Mouse (Mus musculus) ovary, postnatal 36 days (tissue): ENCODE results near the gene Ankrd28.

Source experiments
- DNase-seq: peaks from one replicate; pipeline ENCODE4 v3.0.0; 2022; ENCODE audit warnings: low spot score, mixed read lengths

Gene Ankrd28

DNA sequence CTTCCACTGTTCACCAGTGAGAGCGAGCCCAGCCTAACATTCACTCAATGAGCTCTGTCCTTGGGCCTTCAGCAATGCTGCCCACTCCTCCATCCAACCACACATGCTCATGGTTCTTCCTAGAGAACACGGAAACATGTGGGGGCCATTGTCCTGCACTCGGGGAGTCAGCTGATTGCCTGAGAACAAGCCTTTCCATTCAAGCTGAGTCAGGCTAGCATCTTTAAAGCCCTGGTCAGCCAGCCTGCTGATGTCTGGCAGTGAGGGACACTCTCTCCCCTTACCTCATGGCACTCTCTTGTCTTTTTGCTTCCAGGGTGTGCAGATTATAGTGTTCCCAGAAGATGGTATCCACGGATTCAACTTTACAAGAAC is 164.9 kb downstream of the Ankrd28 start:
- no peak for DNase-seq

- no peak for DNase-seq
These were observed 165.4 kb downstream of the Ankrd28 start for GRCm38 (mm10) chr14:31664903-31665565.

DNA sequence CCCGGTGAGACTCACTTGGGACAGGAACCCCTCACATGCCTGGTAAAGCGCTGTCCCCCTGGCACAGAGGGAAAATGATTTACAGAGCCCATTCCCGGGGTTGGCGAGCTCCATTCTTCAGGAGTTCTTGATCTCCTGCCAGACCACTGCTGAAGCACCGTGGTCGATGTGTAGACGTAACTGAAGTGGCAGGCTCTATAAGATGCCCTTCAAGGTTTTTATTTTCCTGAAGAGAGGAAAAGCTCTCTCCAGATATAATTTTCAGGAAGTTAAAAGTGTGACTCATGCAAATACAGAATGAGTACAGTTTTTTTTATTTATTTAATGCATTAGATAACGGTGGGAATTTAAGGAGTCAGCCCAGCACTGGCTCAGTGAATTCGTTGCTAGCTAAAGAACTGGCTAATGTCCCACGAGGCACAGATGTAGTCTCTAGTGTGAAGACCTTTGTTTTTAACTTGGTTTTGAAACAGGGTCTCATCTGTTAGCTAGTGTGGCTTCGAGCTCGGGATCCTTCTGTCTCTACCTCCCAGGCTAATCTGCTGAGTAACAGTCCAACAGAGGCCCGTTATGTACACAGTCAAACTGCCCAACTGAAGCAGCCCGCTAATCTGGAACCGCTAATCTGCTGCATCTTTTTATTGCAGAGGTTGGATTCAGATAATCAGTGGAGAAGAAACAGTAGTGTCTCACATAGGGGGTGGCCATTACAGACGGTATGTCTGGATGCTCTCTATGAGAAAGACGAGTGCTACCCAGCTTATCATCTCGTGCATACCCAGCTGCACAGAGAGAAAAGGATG is 166.2 kb downstream of the Ankrd28 start:
- DNase-seq: no peak

DNA sequence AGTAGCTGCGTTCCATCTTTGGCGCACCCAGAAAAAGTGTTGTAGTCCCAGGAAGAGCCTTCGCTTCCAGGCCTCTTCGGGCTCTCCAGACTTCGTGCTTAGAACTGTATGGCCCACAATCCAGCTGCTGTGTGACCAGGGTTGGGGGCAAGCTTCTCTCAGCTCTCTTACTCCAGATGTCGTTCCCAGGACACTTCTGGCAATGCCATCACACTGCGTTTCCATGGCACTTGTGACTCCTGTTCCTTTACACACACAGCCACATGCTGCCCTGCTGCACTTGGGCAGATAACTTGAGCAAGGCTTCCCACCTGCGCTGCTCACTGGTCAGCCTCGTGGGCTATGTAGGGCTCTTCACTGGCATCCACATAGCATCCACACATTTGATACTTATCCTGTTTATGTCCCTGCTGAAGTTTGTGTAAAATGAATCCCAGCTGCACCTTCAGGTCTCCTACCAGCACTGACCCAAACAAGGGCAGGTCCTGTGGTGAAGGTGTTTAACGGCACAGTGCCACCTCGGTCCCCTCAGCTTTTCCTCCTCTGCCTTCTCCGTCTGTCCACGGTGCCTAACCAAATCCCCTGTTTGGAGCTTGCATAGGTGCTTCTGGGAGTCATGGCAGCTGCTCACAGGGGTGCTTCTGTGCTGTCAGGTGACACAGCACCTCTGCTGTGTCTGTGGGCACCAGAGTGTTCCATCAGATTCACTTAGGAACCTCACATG is 166.9 kb downstream of the Ankrd28 start:
- DNase-seq: no peak

DNA sequence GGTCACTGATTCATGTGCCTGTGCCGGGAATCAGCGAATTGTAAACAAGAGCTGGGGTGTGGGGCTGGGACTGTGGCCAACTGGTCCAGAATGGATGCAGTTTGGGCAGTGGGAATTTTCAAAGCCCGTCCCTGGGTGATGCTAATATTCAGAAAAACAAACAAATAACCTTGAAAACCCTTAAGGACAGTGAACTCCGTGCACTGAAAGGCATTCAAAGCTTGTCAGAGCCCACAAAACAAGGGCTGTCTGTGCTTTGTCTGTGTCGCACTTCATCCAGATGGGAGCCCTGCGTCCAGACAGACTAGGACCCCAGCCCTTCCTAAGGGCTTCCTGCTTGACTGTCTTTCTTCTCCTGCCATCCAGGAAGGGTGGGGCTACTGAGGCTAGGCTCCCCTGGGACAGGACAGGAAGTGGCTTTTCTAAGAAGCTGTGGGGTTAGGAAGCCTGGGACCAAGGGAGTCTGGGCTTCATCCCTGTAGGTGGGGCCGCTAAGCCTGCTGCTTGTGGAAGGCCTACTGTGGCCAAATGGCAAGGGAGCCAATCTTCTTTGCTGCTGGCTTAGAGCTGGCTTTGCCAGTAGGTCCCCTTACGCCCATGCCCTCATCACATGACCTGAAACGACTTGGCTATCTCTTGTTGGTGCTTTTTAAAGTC is 167.8 kb downstream of the Ankrd28 start:
- peak; percentile 52 for DNase-seq

DNA sequence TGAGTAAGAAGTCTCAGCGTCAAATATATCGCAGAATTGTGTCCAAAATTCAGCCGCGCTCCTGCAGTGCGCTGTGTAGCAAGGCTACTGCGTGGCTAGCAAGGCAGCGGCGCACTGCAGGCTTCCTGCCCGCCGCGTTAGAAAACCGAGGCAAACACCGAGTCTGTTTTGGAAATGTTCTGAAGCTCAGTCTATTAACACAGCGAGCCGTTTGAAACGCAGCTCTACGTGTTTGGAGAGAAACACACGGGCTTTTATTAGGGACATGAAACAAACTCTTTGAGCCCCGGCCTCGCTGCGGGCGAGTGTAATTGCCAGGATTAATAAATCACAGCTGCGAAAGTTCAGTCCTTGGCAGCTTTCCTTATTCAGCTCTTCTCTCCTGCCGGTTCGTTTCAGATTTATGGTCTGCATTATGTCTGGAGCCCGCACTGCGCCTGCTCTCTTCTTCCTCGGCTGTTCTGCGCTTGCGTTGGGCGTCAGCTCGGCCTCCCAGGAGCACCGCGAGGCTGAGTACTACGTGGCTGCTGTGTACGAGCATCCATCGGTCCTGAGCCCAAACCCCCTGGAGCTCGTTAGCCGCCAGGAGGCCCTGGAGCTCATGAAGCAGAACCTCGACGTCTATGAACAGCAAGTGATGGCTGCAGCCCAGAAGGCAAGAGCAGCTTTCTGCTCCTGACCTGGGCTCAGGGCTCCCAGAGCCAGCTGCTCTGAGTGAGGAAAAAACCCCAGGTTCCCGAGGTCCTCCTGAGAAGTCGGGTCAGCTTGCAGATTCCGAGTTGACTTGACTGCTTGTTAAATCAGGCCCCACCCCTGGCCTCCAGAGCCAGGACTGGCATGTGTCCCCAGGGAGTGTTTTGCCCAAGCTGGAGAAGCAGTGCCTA is 168.5 kb downstream of the Ankrd28 start:
- DNase-seq: peak; percentile 82

DNA sequence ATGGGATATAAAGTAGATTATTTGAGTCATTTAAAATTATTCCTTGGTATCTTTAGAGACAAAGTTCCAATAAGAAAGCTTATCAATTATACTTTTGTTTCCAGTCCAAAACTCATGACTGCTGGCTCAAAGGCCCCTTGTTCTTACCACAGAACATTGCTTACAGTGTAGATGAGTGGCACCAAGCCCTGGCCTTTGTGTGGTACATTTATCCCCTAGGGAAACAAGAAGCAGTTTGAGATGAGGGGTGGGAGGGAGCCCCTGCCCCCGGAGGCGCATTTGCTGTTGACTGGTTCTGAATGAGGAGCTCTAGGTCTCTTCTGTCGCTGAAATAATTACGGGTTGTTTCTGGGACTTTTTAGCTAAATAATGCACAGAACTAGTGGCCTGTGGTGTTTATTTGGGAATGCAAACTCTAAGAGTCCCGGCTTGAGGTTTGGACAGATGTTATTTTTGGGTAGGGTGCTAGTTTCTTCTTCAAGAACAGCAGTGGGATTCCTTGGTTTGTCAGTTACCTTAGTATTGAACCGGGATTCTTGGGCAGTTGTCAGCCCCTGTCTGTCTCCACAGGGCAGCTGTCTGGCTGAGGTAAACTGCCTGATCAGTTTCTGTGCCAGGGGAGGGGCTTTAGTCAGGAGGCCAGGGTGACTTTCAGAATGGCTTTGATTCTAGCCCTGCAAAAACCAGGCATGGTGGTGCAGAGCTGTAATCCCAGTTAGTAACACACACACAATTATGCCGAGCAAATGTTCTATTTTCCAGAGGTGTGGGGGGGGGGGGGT is 169.9 kb downstream of the Ankrd28 start:
- no peak for DNase-seq

GRCm38 (mm10) chr14:31659501-31660181 is 170.8 kb downstream of the Ankrd28 start:
- peak; percentile 39 for DNase-seq

DNA sequence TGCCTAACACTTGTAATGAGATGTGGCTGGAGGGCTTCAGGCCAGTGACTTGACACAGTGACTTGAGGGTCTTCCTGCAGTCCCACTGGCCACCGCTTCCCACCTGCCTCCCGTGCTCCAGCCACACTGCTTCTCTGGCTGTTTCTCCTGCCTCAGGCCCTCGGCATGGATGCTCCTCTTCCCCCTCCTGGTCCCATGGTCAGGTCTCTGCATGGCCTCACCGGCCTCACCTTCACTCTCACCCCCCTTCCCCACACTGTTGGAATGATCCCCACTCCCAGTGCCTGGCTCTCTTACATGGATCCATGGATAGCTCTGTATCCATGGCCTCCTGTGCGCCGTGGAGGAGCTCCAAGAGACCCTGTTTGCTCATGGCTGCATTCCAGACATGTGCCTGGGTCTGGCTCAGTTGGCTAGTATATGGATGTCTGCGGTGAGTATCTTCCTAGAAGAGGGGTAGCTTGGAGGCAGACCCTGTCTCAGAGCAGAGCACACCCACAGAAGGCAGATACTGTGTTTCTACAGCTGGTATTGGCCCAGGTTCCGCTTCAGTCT is 172.2 kb downstream of the Ankrd28 start:
- no peak for DNase-seq

- peak; percentile 61 for DNase-seq
These were observed 173.4 kb downstream of the Ankrd28 start for GRCm38 (mm10) chr14:31656857-31657645.

GRCm38 (mm10) chr14:31656386-31656785 is 174.1 kb downstream of the Ankrd28 start:
- no peak for DNase-seq

GRCm38 (mm10) chr14:31655406-31655805 is 175.0 kb downstream of the Ankrd28 start:
- DNase-seq: no peak

GRCm38 (mm10) chr14:31654816-31655215 is 175.6 kb downstream of the Ankrd28 start:
- DNase-seq: peak; percentile 28

DNA sequence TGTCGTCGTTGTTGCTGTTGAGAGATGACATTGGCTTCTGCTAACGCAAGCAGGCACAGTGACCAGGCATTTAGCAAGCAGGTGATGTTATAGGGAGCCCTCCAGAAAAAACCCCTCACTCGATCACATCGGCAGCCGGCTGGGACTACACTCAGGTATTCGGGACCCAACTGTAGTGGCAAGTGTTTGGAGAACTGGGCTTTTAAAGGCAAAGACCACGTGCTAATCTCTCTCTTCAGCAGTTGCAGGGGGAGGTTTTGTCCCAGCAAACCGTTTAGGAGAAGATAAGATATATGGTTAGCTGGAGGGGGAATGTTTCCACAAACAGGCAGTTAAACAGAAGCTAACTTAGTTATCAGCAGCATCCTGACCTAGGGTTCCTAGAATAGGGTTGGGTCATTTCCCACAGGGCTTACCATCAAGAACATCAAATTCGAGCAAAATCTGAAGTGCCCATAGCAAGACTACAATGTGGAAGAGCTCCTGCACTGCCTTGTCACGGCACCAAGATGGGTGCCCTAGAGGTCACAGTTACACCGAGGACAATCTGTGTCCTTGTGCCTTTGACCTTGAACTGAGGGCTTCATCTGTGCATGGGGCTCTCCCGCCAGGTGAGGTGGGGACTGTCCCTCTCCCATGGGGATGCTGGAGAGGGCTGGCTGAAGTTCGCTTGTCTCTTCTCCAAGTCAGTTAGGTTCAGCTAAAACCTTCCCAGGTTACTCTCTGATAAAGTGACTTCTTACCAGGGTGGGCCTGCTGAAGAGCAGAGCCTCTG is 177.2 kb downstream of the Ankrd28 start:
- DNase-seq: no peak

DNA sequence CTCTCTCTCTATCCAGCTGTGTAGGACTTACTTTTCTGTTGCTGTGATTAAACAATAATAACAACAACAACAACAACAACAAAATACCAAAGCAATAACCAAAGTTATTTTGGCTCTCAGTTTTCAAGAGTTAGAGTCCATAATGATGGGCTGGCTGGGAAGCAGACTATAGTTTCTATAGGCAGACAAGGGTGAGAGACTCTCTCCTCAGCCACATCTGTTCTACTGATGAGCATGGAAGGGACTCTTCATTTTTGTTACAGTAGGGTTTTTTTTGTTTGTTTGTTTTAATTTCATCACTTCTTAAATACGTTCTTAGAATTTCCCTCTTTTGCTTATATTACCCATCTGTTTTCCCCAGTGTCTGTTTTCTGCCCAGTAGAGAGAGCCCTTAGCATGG is 177.8 kb downstream of the Ankrd28 start:
- no peak for DNase-seq

DNA sequence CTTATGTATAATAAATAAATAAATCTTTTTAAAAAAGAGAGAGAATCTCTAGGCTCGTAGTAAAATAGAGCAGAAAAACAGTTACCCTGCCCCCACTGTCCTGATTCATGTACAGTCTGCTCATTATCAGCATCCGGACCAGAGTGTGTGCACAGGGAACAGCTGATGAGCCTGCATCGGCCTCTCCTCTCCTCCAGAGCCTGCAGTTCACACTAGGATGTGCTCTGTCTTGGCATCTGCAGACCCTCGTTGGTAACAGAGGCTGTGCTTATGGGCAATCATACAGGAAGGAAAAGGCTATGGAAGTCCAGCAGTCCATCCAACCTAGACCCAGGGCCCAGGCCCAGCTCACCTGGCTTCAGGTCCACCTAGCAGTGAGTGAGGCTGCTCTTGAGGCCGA is 178.3 kb downstream of the Ankrd28 start:
- DNase-seq: no peak

GRCm38 (mm10) chr14:31651206-31651605 is 179.2 kb downstream of the Ankrd28 start:
- DNase-seq: no peak

DNA sequence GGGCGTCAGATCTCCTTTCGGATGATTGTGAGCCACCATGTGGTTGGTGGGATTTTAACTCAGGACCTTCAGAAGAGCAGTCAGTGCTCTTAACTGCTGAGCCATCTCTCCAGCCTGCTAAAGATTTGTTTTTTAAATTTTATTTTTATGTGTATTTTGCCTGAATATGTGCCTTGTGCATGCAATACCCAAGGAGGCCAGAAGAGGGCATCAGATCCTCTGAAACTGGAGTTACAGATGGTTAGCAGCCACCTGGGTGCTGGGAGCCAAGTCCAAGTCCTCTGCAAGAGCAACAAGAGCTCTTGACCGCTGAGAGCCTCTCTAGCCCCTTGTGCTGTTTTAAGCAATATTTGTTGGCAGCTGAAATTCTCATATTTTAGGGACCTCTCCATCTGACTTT is 180.1 kb downstream of the Ankrd28 start:
- no peak for DNase-seq
